Mouse (Mus musculus) activated CD4-positive, CD25-positive, alpha-beta regulatory T cell, adult 9 weeks (primary cell): ENCODE measurements around the gene Gpnmb. TPM values are rescaled to one million over a fixed set of nuclear protein-coding genes. Genes with fewer than 3 reads are reported as not detected.

Source experiments
- polyA plus RNA-seq: library from polyadenylated mRNA; unstranded; fragments of 100-300 nt; shearing (Covaris generic); gene quantifications from one replicate; pipeline ENCODE4 v1.2.1, GENCODE M21; 2017

Gene Gpnmb
- 0.79 TPM for polyA plus RNA-seq

GRCm38 (mm10) chr6:49036275-49037267 is at the start of gene Gpnmb:
Gene Gpnmb, plus strand, starts transcription at chr6:49036546.

DNA sequence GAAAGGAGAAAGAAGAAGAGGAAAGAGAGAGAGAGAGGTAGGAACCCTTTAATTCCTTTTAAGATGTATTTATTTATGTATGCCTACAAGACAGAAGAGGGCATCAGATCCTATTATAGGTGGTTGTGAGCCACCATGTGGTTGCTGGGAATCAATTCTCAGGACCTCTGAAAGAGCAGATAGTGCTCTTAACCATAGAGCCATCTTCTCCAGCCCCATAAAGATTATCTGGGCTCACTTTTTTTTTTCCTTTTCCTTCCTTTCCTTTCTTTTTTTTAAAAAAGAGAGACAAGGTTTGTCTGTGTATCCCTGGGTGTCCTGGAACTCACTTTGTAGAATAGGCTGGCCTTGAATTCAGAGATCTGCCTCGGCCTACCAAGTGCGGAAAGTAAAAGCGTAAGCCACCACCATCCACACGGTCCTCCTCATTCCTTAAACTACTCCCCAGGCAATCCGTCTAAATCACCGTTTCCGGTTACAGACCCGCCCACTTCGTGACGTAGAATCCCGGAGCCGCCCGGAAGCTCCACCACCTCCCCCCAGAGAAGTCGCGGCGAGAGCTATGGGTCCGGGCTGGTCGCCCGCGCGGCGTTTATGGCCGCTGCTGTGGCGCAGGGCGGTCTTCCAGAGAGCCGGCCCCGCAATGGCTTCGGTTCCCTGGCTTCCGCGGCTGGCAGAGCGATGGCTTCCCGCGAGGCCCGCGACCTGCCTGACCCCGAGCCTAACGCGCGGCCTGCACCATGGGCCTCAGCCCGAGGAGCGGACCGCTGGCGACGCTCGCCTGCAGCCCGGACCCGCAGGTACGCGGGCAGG is 37.2 kb downstream of the Gpnmb start, which contains the start of gene Malsu1:
Malsu1 (plus strand) TSS at position 492 of the 813 bp plus-strand sequence.

Other genes with a start within 250 kb of the Gpnmb start
- 6.7 TPM for gene Tmem176a, start 195.6 kb upstream of the Gpnmb start, polyA plus RNA-seq
- gene Tmem176b, start 195.1 kb upstream of the Gpnmb start, polyA plus RNA-seq, result 13.0 TPM
- gene Aoc1, start 163.7 kb upstream of the Gpnmb start, polyA plus RNA-seq, result not detected
- not detected for gene 1600015I10Rik, start 106.7 kb upstream of the Gpnmb start, polyA plus RNA-seq
- not detected for gene Doxl2, start 61.6 kb upstream of the Gpnmb start, polyA plus RNA-seq
- gene Svs1, start 49.7 kb upstream of the Gpnmb start, polyA plus RNA-seq, result not detected
- 23.8 TPM for gene Malsu1, start 37.2 kb downstream of the Gpnmb start, polyA plus RNA-seq
- 3.9 TPM for gene Igf2bp3, start 178.4 kb downstream of the Gpnmb start, polyA plus RNA-seq
- gene Tra2a, start 227.5 kb downstream of the Gpnmb start, polyA plus RNA-seq, result 61.0 TPM